Mouse (Mus musculus): ENCODE results near the gene Cwc27.

Cwc27 gene

GRCm38 (mm10) chr13:104623130-104623891, 193.6 kb downstream of the Cwc27 start:
- in situ Hi-C loops (cut with MboI; ENCODE audit: low pct_unique_long_range_greater_than_20kb in 1 of 2, low sequenced_read_pairs in 2 of 2, unreplicated experiment in 1 of 2): no loop called here

GRCm38 (mm10) chr13:104622102-104622743, 194.7 kb downstream of the Cwc27 start:
- in situ Hi-C loops (cut with MboI; ENCODE audit: low pct_unique_long_range_greater_than_20kb in 1 of 2, low sequenced_read_pairs in 2 of 2, unreplicated experiment in 1 of 2): no loop called here

DNA sequence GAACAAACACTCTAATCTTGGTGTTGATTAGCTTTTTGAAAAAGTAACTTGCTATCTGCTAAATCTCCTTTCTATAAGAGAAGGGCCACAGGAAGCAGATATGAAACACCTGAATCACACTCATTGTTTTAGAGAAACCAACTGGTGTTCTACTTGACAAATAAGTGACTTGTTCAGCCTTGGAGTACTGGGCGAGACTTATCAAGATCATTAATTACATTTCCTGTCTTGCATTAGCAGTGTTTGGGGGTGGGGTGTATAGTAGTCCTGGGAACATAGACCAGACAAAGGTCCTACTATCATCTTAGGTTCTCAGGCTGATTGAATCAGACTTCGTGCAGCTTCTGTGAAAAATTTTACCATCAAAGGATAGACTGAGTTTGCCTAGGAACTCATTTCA, 196.5 kb downstream of the Cwc27 start:
- in situ Hi-C loops (cut with MboI; ENCODE audit: low pct_unique_long_range_greater_than_20kb in 1 of 2, low sequenced_read_pairs in 2 of 2, unreplicated experiment in 1 of 2): no loop called here

- in situ Hi-C loops (cut with MboI; ENCODE audit: low pct_unique_long_range_greater_than_20kb in 1 of 2, low sequenced_read_pairs in 2 of 2, unreplicated experiment in 1 of 2): no loop called here
Measured at GRCm38 (mm10) chr13:104619503-104620288, 197.2 kb downstream of the Cwc27 start.

DNA sequence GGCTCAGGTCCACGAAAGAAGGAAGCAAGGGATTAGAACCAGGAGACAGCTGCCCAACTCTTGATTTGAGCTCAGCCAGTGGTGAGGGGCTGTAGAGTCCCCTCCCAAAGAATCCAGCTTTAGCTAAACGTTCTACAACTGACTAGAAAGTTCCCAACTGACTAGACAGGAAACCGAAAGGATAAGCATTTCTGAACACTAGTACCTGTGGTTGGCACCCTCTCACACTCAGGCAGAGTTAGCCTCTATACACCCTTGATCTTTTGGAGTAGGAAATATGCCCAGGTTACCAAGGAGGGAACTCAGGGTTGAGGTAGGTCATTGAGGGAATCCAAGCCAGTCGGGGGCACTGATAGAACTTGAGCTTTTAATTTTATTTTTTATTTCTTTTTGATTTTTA, 199.7 kb downstream of the Cwc27 start:
- in situ Hi-C loops (cut with MboI; ENCODE audit: low pct_unique_long_range_greater_than_20kb in 1 of 2, low sequenced_read_pairs in 2 of 2, unreplicated experiment in 1 of 2): no loop called here

DNA sequence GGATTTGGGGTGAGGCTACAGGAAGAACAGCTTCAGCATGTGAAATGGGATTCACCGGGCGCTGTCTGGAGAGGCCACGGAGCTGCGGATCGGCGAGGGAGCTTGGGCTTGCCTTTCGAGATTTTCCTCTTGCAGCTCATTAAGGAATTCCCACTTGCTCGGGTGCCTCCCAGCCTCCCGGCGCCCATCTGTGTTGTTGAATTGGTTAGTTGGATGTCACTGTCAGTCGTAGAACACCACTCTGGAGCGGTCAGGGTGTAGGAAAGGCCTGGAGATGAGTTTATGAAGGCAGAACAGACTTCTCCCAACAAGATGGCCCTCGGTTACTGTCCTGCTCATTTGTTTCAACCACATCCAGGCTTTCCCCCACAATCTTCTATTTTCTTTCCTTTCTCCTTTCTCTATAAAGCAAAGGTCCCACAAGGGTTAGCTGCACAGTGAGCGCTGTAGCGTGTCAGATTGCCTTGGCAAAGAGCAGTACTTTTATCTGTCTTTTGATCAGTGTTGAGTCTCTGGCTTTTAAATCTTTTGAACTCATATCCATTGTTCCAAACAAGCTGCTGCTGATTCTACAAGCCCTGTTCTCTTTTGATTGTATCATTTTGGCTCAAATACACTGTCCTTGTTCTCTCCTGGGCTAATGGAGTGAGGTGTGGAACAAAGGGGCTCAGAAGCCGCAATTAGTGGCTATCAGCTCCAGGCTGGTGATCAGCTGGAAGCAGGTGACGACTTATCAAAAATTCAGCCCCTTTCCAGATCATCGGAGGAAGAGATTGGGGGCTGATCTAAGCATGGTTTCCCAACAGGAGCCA, 200.7 kb downstream of the Cwc27 start:
- in situ Hi-C loops (cut with MboI; ENCODE audit: low pct_unique_long_range_greater_than_20kb in 1 of 2, low sequenced_read_pairs in 2 of 2, unreplicated experiment in 1 of 2): no loop called here

DNA sequence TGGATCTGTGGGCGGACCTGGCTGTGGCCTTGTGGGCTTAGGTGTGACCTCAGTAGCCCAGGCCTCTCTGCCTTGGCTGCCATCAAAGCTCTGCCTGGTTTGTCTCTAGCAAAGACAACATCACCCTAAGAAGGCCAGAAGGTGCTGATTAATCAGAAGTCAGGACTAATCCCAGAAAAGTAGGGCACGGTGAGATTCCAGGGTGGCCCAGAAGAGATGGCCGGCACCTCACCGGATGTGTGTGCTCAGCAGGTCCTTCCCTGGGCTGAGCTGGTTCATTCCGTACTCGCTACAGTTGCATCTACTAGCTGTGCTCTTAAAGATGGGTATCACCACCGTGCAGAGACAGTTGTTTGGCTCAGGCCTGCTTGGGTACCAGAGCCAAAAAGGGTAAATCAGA, 201.8 kb downstream of the Cwc27 start:
- in situ Hi-C loops (cut with MboI; ENCODE audit: low pct_unique_long_range_greater_than_20kb in 1 of 2, low sequenced_read_pairs in 2 of 2, unreplicated experiment in 1 of 2): no loop called here

- in situ Hi-C loops (cut with MboI; ENCODE audit: low pct_unique_long_range_greater_than_20kb in 1 of 2, low sequenced_read_pairs in 2 of 2, unreplicated experiment in 1 of 2): no loop called here
Measured at GRCm38 (mm10) chr13:104611296-104611695, 205.6 kb downstream of the Cwc27 start.

- in situ Hi-C loops (cut with MboI; ENCODE audit: low pct_unique_long_range_greater_than_20kb in 1 of 2, low sequenced_read_pairs in 2 of 2, unreplicated experiment in 1 of 2): no loop called here
Measured at GRCm38 (mm10) chr13:104610210-104611111, 206.5 kb downstream of the Cwc27 start.

GRCm38 (mm10) chr13:104608516-104608915, 208.4 kb downstream of the Cwc27 start:
- in situ Hi-C loops (cut with MboI; ENCODE audit: low pct_unique_long_range_greater_than_20kb in 1 of 2, low sequenced_read_pairs in 2 of 2, unreplicated experiment in 1 of 2): no loop called here

DNA sequence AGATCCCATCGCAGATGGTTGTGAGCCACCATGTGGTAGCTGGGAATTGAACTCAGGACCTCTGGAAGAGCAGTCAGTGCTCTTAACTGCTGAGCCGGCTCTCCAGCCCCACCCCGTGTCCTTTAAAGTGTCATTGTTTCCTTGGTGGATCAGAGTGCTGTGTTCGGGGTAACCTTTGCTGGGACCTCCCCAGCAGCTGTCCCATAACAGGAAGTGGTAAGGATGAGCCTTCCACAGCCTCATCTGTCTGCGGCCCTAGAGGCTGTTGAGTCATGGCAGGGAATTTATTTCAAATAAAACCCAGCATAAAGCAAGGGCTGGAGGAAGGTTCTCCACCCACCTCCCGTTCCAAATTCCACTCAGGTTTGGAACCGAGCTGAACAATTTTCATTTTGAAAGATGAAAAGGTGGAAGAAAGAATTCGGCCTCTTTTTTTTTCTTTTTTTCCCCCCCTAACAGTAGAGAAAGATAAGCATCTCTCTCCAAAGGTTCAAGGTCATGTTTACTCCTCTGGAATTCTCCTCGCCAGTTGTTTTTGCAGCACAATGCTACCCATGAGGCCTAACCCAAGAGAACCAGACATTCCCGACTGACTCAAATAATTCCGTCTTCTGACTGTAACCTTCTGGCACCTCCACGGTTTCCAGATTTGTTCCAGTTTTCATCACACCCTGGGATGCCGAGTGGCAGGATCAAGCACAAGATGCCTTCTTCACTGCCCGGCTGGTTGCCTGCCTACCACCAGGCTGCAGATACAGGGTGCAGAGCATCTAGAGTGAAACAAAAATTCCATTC, 210.0 kb downstream of the Cwc27 start:
- in situ Hi-C loops (cut with MboI; ENCODE audit: low pct_unique_long_range_greater_than_20kb in 1 of 2, low sequenced_read_pairs in 2 of 2, unreplicated experiment in 1 of 2): no loop called here

GRCm38 (mm10) chr13:104605111-104605510, 211.8 kb downstream of the Cwc27 start:
- in situ Hi-C loops (cut with MboI; ENCODE audit: low pct_unique_long_range_greater_than_20kb in 1 of 2, low sequenced_read_pairs in 2 of 2, unreplicated experiment in 1 of 2): no loop called here

- in situ Hi-C loops (cut with MboI; ENCODE audit: low pct_unique_long_range_greater_than_20kb in 1 of 2, low sequenced_read_pairs in 2 of 2, unreplicated experiment in 1 of 2): no loop called here
Measured at GRCm38 (mm10) chr13:104602197-104602596, 214.7 kb downstream of the Cwc27 start.

- in situ Hi-C loops (cut with MboI; ENCODE audit: low pct_unique_long_range_greater_than_20kb in 1 of 2, low sequenced_read_pairs in 2 of 2, unreplicated experiment in 1 of 2): no loop called here
Measured at GRCm38 (mm10) chr13:104601783-104602182, 215.2 kb downstream of the Cwc27 start.

DNA sequence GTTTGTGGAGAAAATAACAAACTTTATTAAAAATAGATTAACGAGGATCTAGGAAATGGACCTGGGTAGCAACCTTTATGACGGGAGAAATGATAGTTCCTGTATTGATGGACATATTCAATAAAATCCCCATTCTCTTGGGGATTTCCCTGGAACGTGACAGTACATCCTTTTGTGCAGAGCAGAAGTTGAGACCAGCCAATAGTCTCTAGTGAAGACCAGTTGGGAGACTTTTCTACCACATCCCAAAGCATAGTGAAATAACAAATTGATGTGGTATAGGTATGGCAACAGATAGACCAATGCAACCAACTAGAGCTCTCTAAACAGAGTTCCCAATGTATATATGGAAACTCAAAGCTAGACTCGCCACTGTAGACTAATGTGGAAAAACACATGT, 220.7 kb downstream of the Cwc27 start:
- in situ Hi-C loops (cut with MboI; ENCODE audit: low pct_unique_long_range_greater_than_20kb in 1 of 2, low sequenced_read_pairs in 2 of 2, unreplicated experiment in 1 of 2): no loop called here

DNA sequence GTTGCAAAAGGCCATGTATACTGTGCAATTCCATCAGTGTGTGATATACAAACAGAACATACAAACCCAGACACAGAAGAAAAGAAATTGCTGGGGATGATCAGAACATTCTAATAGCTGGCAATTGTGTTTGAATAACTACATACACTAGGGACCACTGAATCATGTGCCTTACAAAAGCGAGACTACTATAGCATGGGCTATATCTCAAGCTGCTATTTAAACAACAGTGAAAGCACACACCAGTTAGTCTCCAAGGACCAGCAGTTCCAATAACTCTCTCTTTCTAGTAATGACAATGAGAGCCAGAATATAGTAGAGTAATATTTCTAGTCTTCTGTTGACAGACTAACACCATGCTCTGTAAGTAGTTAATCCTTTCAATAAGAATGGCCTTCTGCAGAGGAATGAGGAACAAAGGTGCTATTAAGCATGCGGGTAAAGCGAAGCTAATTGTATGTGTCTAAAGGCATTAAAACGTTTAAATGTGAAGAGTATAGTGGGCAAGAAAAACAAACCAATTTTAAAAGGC, 222.1 kb downstream of the Cwc27 start:
- in situ Hi-C loops (cut with MboI; ENCODE audit: low pct_unique_long_range_greater_than_20kb in 1 of 2, low sequenced_read_pairs in 2 of 2, unreplicated experiment in 1 of 2): no loop called here

DNA sequence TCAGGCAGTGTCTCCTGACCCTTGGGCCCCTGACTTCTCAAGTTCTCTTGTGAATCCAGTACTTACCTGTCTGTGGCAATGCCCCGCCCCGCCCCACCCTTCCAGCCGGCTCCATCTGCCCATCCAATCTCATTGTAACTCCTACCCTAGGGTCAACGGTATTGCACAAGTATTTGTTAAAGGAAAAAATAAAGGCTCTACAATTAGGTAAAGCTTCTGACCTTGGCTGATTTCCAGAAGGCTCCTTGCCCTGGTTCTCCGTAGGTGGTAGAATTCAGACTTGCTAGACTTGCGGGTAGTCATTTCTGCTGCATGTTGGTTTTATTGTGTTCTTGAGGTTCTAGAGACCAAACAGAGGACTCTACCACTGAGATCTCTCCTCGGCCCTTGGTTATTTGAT, 226.0 kb downstream of the Cwc27 start:
- in situ Hi-C loops (cut with MboI; ENCODE audit: low pct_unique_long_range_greater_than_20kb in 1 of 2, low sequenced_read_pairs in 2 of 2, unreplicated experiment in 1 of 2): no loop called here
